Mouse (Mus musculus): ENCODE measurements around the gene Scyl2.
A peak's percentile ranks its signal among the peaks of the same experiment; 100 is the strongest.
"Not testable (repeated sequence)": the region's sequence is repeated elsewhere in the genome, so short reads cannot be mapped to it uniquely, and the experiment has no call there.

Gene Scyl2

DNA sequence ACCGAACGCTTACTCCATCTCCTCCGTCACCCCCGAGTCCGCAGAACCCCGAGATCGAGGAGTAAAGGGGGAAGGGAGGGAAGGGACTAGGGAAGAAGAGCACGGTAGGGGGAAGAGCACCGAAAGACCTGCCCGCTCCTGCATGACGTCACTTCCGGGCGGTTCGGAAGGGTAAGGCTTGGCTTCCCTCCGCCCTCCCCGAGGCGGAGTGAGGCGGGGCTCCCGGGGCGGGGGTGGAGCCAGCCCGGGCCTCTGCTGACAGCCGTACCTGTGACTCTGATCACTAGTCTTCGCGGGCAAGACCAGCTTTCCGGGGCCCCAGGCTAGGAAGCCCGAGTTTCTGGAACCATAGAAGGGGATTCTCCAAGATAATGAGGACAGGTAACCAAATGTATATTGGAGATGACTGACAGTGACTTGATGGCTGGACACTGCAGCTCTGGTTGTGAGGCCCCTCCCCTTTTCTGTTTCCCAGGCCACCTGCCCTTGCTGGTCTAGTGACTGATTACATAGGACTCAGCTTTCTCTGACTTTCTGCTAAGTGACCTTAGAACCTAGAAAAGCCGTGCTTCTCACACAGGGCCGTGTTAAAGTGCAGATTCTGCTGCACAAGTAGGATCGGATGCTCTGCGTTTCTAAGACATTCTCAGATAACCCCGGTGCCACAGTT, at the start of gene Scyl2:
Scyl2 (minus strand) TSS at position 147 of the 670 bp plus-strand sequence.
- peak; percentile 80 to 93 for DNase-seq (ENCODE audit: low spot score in 2 of 2)

DNA sequence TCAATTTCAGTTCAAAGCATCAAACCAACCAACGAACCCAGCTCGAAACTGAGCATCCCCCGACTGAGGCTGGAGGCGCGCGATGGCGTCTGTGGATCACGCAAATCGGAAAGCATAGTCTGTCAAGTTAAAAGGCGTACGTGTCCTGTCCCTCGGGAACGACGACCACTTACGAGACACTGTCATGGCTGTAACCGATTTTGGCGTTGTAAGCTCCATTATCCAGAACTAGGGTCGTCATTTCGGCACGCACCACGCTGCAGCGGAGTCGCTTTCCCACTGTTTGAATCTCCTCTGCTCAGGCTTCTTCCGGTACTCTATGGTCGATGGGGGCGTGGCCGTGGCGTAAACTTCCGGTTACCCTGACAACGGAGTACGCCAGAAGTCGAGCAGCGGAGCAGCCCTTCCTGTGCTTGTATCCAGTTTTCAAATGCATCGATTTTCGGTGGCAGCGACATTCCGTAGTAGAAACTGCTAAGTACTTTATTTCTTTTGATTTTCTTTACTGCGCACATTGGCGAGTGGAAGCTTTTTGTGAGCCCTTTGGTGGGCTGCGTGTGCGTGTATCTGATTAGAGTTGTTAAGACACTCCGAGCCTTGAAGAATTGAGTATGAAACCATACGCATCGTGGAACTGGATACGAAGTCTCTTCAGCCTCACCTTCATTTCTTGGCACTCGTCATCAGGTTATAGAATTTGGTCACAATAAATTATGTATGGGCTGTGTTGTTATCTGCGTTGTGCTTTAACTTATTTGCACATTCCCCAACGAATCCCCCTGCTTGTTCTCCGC, 46.1 kb upstream of the Scyl2 start, which contains the start of gene Actr6:
Actr6 (minus strand) TSS at position 295 of the 794 bp plus-strand sequence.
- DNase-seq (ENCODE audit: low spot score in 2 of 2), result peak; percentile 70 to 87

DNA sequence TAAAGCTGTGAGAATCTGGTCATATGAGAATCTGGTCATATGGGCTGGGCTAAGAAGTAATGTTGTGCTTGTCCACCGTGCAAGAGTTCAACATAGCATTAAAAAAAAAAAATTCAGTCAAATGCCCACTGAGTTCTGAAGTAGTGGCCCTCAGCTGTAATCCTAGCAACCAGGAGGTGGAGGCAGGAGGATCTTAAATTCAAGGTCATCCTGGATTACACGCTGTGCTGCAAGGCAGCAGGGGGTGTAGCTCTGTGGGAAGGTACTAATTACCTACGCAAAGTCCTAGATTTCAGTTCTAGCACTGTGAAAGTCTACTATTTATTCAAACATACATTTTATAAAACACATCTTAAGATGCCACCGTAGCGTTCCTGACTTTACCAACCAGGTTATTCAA, 45.3 kb upstream of the Scyl2 start:
- DNase-seq (ENCODE audit: low spot score in 2 of 2), result no peak

DNA sequence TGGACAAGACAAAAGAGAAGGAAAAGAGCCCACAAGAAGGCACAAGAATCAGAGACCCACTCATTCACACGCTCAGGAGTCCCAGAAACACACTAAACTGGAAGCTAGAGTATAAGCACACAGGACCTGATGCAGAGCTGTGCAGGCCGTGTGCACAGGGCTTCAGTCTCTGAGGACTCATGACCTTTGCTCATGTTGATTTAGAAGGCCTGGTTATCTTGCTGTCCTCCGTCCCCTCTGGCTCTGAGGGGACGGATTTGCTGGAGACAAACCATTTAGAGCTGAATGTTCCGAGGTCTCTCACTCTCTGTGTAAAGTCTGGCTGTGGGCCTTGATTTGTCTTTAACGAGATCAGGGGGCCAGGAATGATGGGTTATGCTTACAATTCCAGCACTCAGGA, 44.3 kb upstream of the Scyl2 start:
- no peak for DNase-seq (ENCODE audit: low spot score in 2 of 2)

DNA sequence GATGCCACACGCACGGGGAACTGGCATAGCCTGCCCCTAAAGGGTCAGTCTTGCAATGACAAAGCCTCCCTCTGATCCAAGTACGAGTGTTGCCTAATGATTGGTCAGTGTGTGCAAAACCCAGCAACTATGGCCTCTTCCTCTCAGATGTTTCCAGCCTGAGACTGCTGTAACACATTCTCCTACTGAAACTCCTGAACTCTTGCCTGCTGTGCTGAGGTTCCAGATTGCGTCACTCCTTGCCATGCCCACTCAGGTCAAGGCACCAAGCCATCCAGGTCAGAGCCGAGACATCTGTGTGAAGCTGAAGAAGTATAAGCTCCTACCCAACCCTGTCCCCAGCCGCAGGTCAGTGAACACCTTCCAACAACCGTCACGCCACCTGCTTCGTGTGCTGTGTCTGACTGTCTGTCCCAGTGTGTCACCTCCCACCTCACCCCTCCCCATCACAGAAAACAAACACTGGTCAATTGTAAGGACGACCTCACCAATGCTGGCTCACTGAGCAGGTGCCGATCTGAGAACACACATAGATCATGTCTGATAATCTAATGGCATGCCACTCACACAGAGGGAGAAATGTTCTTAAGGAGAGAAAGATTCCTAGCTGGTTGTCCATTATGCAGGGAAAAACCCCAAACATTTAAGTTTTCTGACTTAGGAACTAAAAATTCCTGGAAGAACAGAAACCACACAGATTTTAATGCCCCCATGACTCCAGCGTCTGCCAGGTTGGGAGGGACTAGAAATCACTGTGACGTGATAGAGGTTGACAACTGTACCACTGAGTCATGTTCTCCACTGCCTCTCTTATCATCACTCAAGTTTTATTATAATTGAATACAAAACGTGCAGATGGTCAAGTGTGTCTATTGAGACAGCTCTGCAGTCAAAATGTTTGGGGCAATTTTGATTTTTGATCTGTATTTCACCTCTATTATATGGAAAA, 36.4 kb upstream of the Scyl2 start:
- DNase-seq (ENCODE audit: low spot score in 2 of 2), result no peak

DNA sequence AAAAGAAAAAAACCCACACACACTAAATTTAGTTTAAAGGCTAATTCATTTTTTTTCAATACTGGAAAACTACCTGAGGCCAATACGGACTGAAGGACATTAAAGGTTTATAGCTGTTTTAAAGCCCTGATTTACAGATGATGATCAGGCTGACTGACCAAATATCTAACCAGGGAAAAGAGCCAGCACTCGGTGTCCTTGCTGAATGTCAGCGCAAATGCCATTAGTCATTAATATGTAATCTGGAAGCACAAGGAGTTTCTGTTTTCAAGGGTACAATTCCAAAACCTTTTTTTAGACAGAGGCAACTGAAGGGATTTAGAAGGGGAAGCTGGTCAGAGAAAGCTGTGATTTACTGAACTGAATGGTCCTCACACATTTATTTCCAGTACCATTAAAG, 34.7 kb upstream of the Scyl2 start:
- DNase-seq (ENCODE audit: low spot score in 2 of 2), result no peak

DNA sequence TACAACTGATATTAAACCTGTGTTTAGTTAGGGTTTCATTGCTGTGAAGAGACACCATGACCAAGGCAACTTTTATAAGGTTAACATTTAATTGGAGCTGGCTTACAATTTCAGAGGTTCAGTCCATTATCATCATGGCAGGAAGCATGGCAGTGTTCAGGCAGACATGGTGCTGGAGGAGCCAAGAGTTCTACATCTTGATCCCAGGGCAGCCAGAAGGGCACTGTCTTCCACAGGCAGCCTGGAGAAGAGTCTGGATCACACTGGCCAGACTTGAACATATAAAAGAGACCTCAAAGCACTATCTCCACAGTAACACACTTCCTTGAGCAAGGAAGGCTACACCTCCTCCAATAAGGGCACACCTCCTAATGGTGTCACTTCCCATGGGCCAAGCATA, 34.2 kb upstream of the Scyl2 start:
- DNase-seq (ENCODE audit: low spot score in 2 of 2), result no peak

DNA sequence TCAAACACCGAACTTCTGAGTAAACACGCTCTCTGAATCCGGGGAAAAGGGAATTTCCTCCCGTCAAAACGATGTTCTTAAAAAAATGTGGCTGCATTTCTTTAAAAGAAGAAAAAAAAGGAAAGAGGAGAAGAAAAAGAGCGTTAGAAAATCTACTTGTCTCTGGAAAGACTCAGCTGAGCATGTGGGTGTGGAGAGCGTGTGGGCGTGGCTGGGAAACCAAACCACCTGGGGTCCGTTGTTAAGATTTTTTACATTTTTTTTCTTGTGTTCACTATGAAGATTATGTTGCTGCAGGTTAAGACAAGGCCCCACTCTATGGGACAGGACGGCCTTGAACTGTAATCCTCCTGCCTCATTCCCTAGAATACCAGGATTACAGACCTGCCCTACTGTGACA, 28.8 kb upstream of the Scyl2 start:
- DNase-seq (ENCODE audit: low spot score in 2 of 2), result no peak

DNA sequence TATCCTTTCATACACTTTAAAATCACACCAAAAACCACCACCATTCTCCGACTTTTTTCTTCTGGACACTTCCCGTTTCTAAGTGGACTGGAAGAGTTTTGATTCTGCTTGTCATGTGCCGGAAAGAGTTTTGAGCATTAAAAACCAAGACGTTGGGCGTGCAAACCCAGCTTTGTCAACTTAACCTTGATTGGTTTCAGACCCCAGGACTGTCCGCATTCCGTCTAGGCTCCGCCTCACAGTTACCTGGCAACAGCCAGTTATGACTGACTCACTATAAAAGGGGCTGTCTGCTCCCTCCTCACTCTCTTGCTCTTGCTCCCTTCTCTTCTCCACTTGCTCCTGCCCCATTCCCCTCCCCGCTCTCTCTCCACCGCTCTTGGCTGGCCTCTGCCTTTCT, 22.6 kb upstream of the Scyl2 start:
- DNase-seq (ENCODE audit: low spot score in 2 of 2), result no peak

DNA sequence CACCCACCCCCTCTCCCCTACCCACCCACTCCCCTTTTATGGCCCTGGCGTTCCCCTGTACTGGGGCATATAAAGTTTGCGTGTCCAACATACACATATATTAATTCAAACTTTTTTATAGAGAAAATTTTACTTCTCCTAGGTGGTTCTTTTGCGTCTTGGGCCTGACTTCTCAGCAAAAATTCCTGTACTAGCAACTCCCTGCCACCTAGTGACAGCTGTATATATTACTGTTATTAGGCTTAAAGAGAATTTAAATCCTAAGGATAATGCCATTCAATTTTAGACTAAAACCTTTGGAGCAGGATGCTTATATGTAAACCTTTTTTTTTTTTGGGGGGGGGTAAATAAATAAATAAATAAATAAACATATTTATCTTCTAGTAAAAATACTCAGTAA, 21.3 kb upstream of the Scyl2 start:
- DNase-seq (ENCODE audit: low spot score in 2 of 2), result no peak

DNA sequence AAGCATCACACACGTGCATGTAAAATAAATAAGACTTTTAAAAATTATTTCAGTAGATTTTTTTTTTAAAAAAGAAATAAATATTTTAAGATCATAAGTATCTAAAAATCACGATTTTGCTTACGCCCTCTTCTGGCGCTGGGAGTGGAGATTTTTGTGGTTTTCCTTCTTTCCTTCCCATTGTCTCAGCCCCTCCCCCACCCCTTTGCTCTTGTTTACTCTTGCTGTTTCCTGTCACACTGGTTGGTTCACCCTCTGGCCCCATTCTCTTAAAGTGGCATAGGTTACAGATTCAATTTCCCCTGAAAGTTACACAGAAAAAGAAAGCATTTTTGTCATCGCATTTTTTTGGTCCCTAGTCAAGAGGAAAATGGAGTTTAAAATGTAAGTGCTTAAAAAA, 17.0 kb upstream of the Scyl2 start:
- no peak for DNase-seq (ENCODE audit: low spot score in 2 of 2)

DNA sequence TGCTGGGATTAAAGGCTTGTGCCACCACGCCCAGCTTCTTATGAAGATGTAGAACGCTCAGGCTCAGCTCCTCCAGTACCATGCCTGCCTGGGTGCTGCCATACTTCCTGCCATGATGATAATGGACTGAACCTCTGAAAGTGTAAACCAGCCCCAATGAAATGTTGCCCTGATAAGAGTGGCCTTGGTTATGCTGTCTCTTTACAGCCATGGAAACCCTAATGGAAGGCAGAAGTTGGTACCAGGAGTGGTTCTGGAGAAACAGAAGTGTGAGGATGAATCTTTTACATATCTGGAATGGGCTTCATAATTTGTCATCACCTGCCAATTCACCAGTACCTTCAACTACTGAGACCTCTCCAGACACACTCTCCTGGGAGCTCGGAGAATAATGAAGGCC, 11.9 kb upstream of the Scyl2 start:
- DNase-seq (ENCODE audit: low spot score in 2 of 2), result no peak

DNA sequence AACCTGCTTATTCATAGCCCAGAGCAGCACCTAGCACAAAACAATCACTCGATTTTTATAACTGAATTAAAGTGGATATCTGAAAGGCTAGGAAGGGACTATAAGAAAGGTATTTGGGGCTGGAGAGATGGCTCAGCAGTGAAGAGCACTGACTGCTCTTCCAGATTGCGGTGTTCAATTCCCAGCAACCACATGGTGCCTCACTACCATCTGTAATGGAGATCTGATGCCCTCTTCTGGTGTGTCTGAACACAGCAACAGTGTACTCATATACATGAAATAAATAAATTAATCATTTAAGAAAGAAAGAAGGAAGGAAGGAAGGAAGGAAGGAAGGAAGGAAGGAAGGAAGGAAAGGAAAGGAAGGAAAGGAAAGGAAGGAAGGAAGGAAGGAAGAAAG, 10.2 kb upstream of the Scyl2 start:
- not testable (repeated sequence) for DNase-seq (ENCODE audit: low spot score in 2 of 2)

DNA sequence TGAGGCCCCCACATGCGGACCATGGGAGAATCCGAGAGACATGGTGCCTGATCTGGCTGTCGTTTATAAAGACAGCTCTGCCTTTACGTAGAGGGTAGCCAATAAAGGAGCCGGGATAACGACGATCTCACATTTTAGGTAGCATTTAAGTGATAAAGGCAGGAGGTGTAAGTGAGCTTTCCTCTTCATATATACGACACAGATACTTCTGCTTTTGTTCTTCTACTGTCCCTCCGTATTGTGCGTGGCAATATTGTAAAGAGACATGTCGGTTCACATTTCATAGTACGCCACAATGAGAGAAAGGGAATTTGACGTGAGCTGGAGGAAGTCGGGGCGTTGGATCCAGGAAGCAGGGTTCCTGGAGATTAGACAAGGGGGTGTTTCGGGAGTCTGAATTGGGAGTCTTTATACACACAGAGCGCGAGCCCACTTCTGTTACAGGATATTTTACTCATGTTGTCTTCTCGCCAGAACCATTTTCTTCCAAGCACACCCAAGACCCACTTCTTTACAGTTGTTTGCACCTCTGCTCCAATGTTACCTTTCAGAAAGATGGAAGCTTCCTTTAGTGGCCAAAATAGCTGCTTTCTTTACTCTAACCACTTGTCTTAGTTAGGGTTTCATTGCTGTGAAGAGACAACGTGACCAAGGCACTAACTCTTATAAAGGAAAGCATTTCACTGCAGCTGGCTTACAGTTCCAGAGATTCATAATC, 9.3 kb upstream of the Scyl2 start:
- no peak for DNase-seq (ENCODE audit: low spot score in 2 of 2)

DNA sequence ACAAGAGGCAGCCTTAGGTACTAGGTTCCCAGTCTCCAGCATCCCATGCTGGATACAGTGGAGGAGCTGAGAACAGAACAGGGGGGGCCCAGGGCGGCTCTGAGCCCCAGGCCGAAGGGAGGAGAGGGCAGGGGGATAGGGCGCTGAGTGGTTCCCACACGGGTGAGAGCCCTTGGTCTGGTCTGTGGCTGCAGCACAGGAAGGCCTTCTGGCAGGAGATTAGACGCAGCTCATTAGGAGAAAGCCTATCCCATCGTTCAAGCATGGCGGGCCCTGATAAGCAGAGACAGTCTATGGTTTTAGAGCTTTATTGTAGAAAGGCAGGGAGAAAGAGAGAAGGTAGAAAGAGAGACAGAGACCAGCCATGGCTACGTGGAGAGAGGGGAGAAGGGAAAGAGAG, 3.9 kb upstream of the Scyl2 start:
- no peak for DNase-seq (ENCODE audit: low spot score in 2 of 2)

DNA sequence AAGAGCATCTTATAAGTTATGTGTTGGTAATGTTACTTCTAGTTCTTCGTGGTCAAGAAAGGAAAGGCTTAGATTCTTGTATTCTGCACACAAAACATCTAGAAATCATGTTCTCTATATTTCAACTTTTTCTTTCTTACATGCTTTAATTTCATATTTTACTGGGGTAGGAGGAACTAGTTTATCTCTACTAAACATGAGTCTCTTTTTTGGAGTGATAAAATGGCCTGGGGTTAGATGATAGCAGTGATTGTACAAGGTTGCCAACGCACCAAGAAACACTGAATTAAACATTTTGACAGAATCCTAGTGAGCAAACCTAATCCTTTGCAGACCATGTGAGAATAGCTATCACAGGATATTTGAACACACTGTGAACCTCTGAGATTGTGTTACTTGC, 1.4 kb upstream of the Scyl2 start:
- no peak for DNase-seq (ENCODE audit: low spot score in 2 of 2)

DNA sequence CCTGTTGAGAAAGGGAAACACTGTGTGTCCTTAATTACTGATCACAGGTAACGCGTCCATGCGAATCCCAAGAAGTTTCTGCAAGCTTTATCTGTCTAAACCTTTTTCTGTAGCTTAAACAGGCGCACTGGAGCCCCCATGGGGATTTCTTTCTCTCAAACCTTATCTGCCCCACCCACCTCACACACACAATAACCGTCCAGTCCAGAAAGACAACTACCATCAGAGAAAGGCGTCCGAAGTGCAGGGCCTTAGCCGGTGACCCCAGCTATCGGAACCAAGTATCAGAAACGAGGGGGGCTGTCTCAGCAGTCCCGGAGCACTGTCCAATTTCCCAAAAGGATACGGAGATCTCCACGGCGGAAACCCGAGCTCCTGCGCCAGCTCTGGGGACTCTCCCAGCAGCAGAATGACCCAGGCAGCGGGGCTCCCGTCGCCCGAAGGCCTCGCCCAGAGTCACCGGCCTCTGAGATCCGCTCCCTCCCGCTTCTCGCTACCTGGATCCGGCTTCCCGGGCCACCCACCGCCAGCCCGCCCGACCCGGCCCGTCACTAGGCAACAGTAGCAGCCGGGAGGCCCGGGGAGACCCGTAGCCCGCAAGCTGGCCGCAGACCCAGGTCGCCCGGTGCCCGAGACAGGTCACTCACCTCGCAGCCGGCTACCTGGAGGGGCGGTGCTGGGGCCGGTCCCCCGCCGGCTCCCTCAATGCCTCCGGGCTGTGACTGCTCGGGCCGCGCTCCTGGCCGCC, 520 bp downstream of the Scyl2 start:
- DNase-seq (ENCODE audit: low spot score in 2 of 2), result peak; percentile 28 to 44

DNA sequence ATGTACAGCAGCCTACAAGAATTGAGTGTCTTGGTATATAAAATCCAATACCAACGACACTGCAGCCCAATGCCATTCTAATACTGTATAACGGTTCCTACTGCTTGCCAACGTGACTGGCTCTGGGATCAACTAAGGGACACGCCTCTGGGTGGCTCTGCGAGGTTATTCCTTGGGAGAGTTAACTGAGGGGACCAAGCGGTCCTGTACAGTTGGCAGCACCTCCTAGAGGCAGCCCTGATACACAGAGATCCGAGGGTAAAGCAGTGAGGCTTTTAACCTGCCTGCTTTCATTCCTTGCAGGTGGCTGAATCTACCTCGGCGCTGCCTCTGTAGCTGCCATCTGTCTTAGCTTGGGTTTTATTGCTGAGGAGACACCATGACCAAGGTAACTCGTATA, 3.1 kb downstream of the Scyl2 start:
- DNase-seq (ENCODE audit: low spot score in 2 of 2), result no peak

DNA sequence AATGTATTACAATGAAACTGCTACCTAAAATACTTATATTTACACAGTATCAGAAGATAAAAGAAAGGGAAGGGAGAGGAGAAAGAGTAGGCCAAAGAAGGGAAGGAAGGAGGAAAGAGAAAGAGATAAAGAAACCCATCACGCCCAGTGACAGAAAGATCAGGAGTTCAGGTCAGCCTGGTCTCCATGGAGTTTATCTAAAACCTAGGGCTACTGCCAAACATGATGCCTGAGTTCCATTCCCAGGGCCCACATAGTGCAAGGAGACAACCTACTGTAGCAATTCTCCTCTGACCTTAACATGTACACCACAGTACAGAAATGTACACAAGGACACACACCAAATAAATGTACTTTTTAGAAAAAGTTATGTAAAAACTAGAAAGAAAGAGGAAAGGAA, 3.9 kb downstream of the Scyl2 start:
- no peak for DNase-seq (ENCODE audit: low spot score in 2 of 2)

DNA sequence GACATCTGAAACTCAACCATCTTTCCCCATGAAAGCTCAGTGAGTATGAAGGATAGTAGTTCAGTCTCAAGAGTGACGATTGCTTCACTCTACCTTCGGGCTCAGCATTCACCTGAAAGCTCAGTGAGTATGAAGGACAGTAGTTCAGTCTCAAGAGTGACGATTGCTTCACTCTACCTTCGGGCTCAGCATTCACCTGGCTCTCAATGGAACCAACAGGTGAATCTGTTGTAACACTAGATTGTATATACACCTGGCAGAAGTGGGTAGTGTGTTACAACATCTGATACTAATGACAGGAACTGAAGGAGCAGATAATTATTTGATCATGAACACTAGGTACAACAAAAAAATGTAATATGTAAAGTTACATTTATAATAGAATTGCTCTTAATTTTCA, 4.4 kb downstream of the Scyl2 start:
- DNase-seq (ENCODE audit: low spot score in 2 of 2), result no peak

DNA sequence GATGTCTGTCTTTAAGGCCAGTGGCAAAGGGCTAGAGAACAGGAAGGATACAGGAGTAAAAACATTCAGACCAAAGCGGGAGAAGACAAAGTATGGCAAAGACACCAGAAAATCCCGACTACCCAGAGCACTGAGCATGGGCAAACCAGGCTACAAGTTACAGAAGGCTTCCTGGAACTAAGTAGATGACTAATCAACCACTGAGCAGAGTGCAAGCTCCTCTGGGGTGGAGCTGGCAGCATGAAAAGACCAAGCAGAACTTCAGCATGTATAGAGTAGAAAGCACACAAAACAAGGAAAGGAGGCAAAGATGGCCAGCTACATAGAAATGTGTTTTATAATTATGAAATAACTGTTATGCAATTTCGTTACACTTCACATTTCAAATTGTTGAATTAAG, 5.6 kb downstream of the Scyl2 start:
- DNase-seq (ENCODE audit: low spot score in 2 of 2), result no peak

Data from cerebellum, postnatal 4 days (tissue).